Comparison of ENCODE assay signal across 8 mouse cellular contexts in the genomic region with DNA sequence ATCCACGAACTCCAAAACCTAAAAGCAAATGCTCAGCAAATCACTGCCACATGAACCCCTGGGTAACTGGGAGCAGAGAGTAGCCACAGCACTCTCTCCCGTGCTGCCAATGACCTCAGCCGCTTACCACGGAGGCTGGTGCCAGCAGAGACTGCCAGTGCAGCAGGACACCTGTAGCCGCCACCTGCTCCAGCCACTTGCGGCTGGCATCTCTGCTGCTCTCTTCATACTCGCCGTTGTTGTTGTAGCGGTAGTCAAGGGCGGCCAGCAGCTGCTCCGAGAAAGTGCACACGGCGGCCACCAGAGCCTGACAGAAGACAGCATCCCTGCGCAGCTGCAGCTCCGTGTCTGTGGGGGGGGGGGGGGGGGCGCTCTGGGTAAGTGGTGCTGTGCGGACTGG.
DNase-seq lines count a peak whose midpoint lies in the region; ATAC-seq and TF ChIP-seq lines count a peak whose summit lies in the region.
"Had no signal": no experiment of that assay in that cellular context is flagged by ENCODE, and none has a peak within 500 bp of the region (broad histone marks: within the 10 kb centered on the region; RNA-seq: fewer than 3 reads in every experiment).

No protein-coding gene starts in this region.

- H3K9me3 ChIP-seq in kidney, postnatal 0 days (replicated peaks; ENCODE audit: low read length): no peaks in the 10 kb centered on the region
- H3K9me3 ChIP-seq in midbrain, embryonic 16.5 days (replicated peaks; ENCODE audit: control insufficient read depth, low read length, poor library complexity, severe bottlenecking): no peaks in the 10 kb centered on the region
- H3K9me3 ChIP-seq: embryonic facial prominence, embryonic 15.5 days had no signal

- H3K4me2 ChIP-seq in kidney, postnatal 0 days (ENCODE audit: low read length): no peak overlapping the region
- no peak overlapping the region for H3K4me2 ChIP-seq in midbrain, embryonic 16.5 days (ENCODE audit: low read length)
- H3K4me2 ChIP-seq: embryonic facial prominence, embryonic 15.5 days had no signal

- no peak for TF ChIP-seq CTCF in kidney, postnatal 0 days (IDR thresholded peaks at IDR 0.05; ENCODE audit: low read depth)

- no peaks in the 10 kb centered on the region for H3K4me1 ChIP-seq in kidney, postnatal 0 days (replicated peaks; ENCODE audit: insufficient read depth, low read length)
- peaks cover 2% of the 10 kb centered on the region; the same call in 1 of the 2 replicates for H3K4me1 ChIP-seq in midbrain, embryonic 16.5 days (ENCODE audit: control insufficient read depth, insufficient read depth, low read length)

- no peaks in the 10 kb centered on the region for H3K27me3 ChIP-seq in kidney, postnatal 0 days (ENCODE audit: insufficient read depth, low read length)
- H3K27me3 ChIP-seq in midbrain, embryonic 16.5 days (ENCODE audit: control insufficient read depth, insufficient read depth, low read depth, low read length): no peaks in the 10 kb centered on the region
- H3K27me3 ChIP-seq: embryonic facial prominence, embryonic 15.5 days had no signal

- 61% methylated on average over 15 of the region's 17 CpGs for WGBS in kidney, postnatal 0 days
- WGBS in midbrain, embryonic 16.5 days: 48% methylated on average over 15 of the region's 17 CpGs

- no peak overlapping the region for H3K4me3 ChIP-seq in kidney, postnatal 0 days (replicated peaks; ENCODE audit: low read depth, low read length)
- H3K4me3 ChIP-seq in midbrain, embryonic 16.5 days (ENCODE audit: low read depth, low read length): no peak overlapping the region
- H3K4me3 ChIP-seq: embryonic facial prominence, embryonic 15.5 days had no signal

- no peak overlapping the region for H3K9ac ChIP-seq in kidney, postnatal 0 days (ENCODE audit: low read depth, low read length)
- 0 out of 2 replicates have a peak overlapping the region, but pooled peaks have one; percentile 0 for H3K9ac ChIP-seq in midbrain, embryonic 16.5 days (ENCODE audit: low read depth, low read length)
- H3K9ac ChIP-seq: embryonic facial prominence, embryonic 15.5 days had no signal

- H3K27ac ChIP-seq in kidney, postnatal 0 days: no peak overlapping the region
- 0 out of 2 replicates have a peak overlapping the region, but pooled peaks have one; percentile 22 for H3K27ac ChIP-seq in midbrain, embryonic 16.5 days (ENCODE audit: low read length)
- H3K27ac ChIP-seq: embryonic facial prominence, embryonic 15.5 days had no signal

- H3K36me3 ChIP-seq in kidney, postnatal 0 days (ENCODE audit: insufficient read depth, low read length): no peaks in the 10 kb centered on the region
- no peaks in the 10 kb centered on the region; the same call in 1 of the 2 replicates for H3K36me3 ChIP-seq in midbrain, embryonic 16.5 days (ENCODE audit: control insufficient read depth, insufficient read depth, low read length)

- DNase-seq in kidney, postnatal 0 days (ENCODE audit: low spot score): peak; percentile 35
- no peak for DNase-seq in kidney, postnatal 14 days
- DNase-seq in cerebellum, postnatal 10 days: peak; percentile 84
- DNase-seq in yolk sac, embryonic 10.5 days (ENCODE audit: low spot score): no peak
- DNase-seq in liver: no peak

- no peak for ATAC-seq in kidney, postnatal 0 days (replicated peaks; ENCODE audit: low FRiP score, low read depth)
- ATAC-seq in cerebellum, adult (ENCODE audit: insufficient number of reproducible peaks, low FRiP score, low TSS enrichment): peak; percentile 72; the same call in 1 of the 2 replicates
- ATAC-seq in midbrain, embryonic 16.5 days: no peak

Comparison
In these comparisons a context has a peak if more than half of its experiments do, and no peak if none do; other contexts are left out.
1. DNase-seq: peak in kidney, postnatal 0 days (single experiment) and cerebellum, postnatal 10 days (2 of 2); none in kidney, postnatal 14 days (single experiment), yolk sac, embryonic 10.5 days (single experiment) and liver (single experiment).